ENCODE assay signal across 13 mouse cellular contexts in genomic region chr12:52828944-52829736, GRCm38 (mm10).
DNase-seq lines count a peak whose midpoint lies in the region; ATAC-seq and TF ChIP-seq lines count a peak whose summit lies in the region.
"Had no signal": no experiment of that assay in that cellular context is flagged by ENCODE, and none has a peak within 500 bp of the region (broad histone marks: within the 10 kb centered on the region; RNA-seq: fewer than 3 reads in every experiment).

No protein-coding gene starts in this region.

- H3K4me3 ChIP-seq in MEL (ENCODE audit: control insufficient read depth in 1 of 2, insufficient read depth in 1 of 2, low read depth in 2 of 2, low read length in 2 of 2): no peak overlapping the region
- no peak overlapping the region for H3K4me3 ChIP-seq in thymus, adult 2 months (ENCODE audit: control insufficient read depth, insufficient read depth, low read length)
- H3K4me3 ChIP-seq: heart, adult 2 months; liver, embryonic 13.5 days; midbrain, embryonic 15.5 days had no signal

- peak; percentile 93 for ATAC-seq in granulocyte monocyte progenitor cell, adult 5-6 weeks (replicated peaks; ENCODE audit: poor library complexity, severe bottlenecking)
- ATAC-seq: forebrain, embryonic 14.5 days; hindbrain, embryonic 16.5 days; midbrain, embryonic 15.5 days had no signal

- 0 out of 4 replicates have a peak, but pooled peaks cover 0 to 2% of the 10 kb centered on the region in 2 experiments for H3K27me3 ChIP-seq in MEL (ENCODE audit: control insufficient read depth in 1 of 2, insufficient read depth in 2 of 2, low read length in 2 of 2)
- H3K27me3 ChIP-seq in thymus, adult 2 months (ENCODE audit: control insufficient read depth, insufficient read depth, low read length): no peaks in the 10 kb centered on the region
- H3K27me3 ChIP-seq: liver, embryonic 13.5 days; midbrain, embryonic 15.5 days had no signal

- no peak for TF ChIP-seq RAD21 in MEL (IDR thresholded peaks at IDR 0.05; ENCODE audit: low read depth, low read length)

- intact Hi-C loops in heart, postnatal 25 days (cut with DNase I): no loop called here

- 3% methylated on average over 14 of the region's 14 CpGs for WGBS in thymus, adult 2 months

- H3K79me2 ChIP-seq in MEL (ENCODE audit: control insufficient read depth, insufficient read depth, low read length, poor library complexity): no peaks in the 10 kb centered on the region

- TF ChIP-seq EP300 in MEL (IDR thresholded peaks at IDR 0.05; ENCODE audit: low read depth in 1 of 2, low read length in 2 of 2): no peak

- peaks cover 0 to 5% of the 10 kb centered on the region in 2 experiments; a peak in 1 of 4 replicates for H3K4me1 ChIP-seq in MEL (ENCODE audit: control insufficient read depth in 1 of 2, insufficient read depth in 2 of 2, low read length in 2 of 2)
- H3K4me1 ChIP-seq in thymus, adult 2 months (replicated peaks; ENCODE audit: control insufficient read depth, insufficient read depth, low read length): peaks cover 27% of the 10 kb centered on the region
- H3K4me1 ChIP-seq: liver, embryonic 13.5 days had no signal

- TF ChIP-seq POLR2A in MEL (IDR thresholded peaks at IDR 0.05; ENCODE audit: control insufficient read depth in 1 of 2, insufficient read depth in 1 of 2, low read depth in 1 of 2, low read length in 2 of 2, poor library complexity in 1 of 2): no peak
- TF ChIP-seq POLR2A in thymus, adult 2 months (IDR thresholded peaks at IDR 0.05; ENCODE audit: control insufficient read depth, extremely low read depth, insufficient read depth, low read length, poor library complexity): no peak

- no peak overlapping the region for H3K9ac ChIP-seq in MEL (ENCODE audit: control insufficient read depth, low read depth, low read length, poor library complexity, severe bottlenecking)
- H3K9ac ChIP-seq: liver, embryonic 13.5 days; midbrain, embryonic 15.5 days had no signal

- no peak for TF ChIP-seq CTCF in MEL (IDR thresholded peaks at IDR 0.05 in 2 of 3, conservative IDR thresholded peaks at IDR 0.05 in 1 of 3; ENCODE audit: control insufficient read depth in 1 of 3, insufficient read depth in 1 of 3, low read depth in 2 of 3, low read length in 3 of 3, poor library complexity in 1 of 3, severe bottlenecking in 1 of 3)
- TF ChIP-seq CTCF in thymus, adult 2 months (IDR thresholded peaks at IDR 0.05; ENCODE audit: borderline replicate concordance, control insufficient read depth, extremely low read depth, insufficient read depth, low read length, poor library complexity): no peak

- H3K9me3 ChIP-seq in MEL (replicated peaks; ENCODE audit: insufficient read depth, low read length): no peaks in the 10 kb centered on the region
- H3K9me3 ChIP-seq: liver, embryonic 13.5 days; midbrain, embryonic 15.5 days had no signal

- H3K27ac ChIP-seq in MEL (ENCODE audit: control insufficient read depth, low read depth, low read length): no peak overlapping the region
- H3K27ac ChIP-seq in thymus, adult 2 months (ENCODE audit: control insufficient read depth, insufficient read depth, low read length): no peak overlapping the region
- H3K27ac ChIP-seq: heart, adult 2 months; liver, embryonic 13.5 days; midbrain, embryonic 15.5 days had no signal

- H3K36me3 ChIP-seq in MEL (ENCODE audit: control insufficient read depth in 1 of 2, insufficient read depth in 2 of 2, low read length in 2 of 2): no peaks in the 10 kb centered on the region
- H3K36me3 ChIP-seq in thymus, adult 2 months (ENCODE audit: control insufficient read depth, insufficient read depth, low read length): no peaks in the 10 kb centered on the region
- H3K36me3 ChIP-seq: liver, embryonic 13.5 days; midbrain, embryonic 15.5 days had no signal

- DNase-seq in kidney, postnatal 4 days: peak; percentile 15 to 43
- DNase-seq in kidney, adult 9 months: no peak
- DNase-seq in MEL (ENCODE audit: low read depth, low spot score): peak; percentile 63
- peak; percentile 24 for DNase-seq in thymus, adult 2 months
- no peak for DNase-seq in right cerebral cortex, adult 18-20 months
- DNase-seq in heart, postnatal 25 days (ENCODE audit: low spot score): no peak
- no peak for DNase-seq in layer of hippocampus, postnatal 36 days
- DNase-seq: heart, adult 2 months; liver, embryonic 13.5 days had no signal

TF ChIP-seq in MEL, 35 proteins besides CTCF, POLR2A, EP300 and RAD21:
- no peak for TF ChIP-seq MEF2A (IDR thresholded peaks at IDR 0.05; ENCODE audit: extremely low read depth, insufficient replicate concordance, low read depth, low read length, poor library complexity, severe bottlenecking)
- peak; percentile 26; the same call in 1 of the 2 replicates for TF ChIP-seq ZNF384 (IDR thresholded peaks at IDR 0.05; ENCODE audit: low read depth, low read length)
- peak; percentile 38; the same call in 1 of the 2 replicates for TF ChIP-seq RCOR1 (IDR thresholded peaks at IDR 0.05; ENCODE audit: low read depth, low read length)

Comparison
In these comparisons a context has a peak if more than half of its experiments do, and no peak if none do; other contexts are left out.
1. DNase-seq: peak in kidney, postnatal 4 days (2 of 2), MEL (single experiment) and thymus, adult 2 months (single experiment); none in kidney, adult 9 months (single experiment), right cerebral cortex, adult 18-20 months (single experiment), heart, postnatal 25 days (single experiment) and layer of hippocampus, postnatal 36 days (0 of 2).